Mouse (Mus musculus): Measurements from ENCODE around the gene Ints11.

Ints11 gene

DNA sequence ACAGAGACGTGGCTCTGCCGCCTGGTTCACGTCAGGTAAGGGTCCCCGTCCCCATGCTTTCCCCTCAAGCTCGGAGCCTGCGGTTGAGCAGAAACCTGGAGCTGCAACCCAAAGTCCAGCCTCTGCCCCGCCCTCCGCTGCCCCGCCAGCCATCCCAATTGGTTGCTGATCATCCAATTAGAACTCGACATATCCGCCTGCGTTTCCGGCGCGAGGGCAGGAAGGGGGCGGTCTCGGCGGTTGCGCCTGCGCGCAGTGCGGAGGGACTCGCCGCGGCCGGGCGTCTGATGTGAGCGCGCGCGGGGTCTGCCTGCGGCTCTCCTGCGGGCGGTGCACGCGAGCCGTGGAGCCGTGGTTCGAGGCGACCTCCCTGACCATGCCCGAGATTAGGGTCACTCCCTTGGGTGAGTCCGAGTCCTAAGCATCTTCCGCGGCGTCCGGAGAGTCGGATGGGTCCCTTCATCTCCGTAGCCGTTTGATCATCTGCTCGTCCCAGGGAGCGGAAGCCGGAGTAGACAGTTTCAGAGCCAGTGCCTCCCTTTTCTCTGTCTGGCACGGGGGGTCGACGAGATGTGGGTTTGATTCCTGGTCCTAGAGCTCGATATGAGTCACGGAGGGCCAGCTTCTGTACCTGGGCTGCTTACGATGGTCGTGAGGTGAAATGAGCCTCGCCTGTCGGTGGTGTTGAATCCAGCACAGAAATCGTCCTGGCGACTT lies at the start of gene Ints11, which contains the start of gene Cptp:
Ints11 (plus strand) TSS at position 230 of the 717 bp plus-strand sequence.
Cptp (minus strand) TSS at position 124 of the 717 bp plus-strand sequence.
- peak; percentile 95 to 97 for DNase-seq (ENCODE audit: low spot score in 2 of 2)

DNA sequence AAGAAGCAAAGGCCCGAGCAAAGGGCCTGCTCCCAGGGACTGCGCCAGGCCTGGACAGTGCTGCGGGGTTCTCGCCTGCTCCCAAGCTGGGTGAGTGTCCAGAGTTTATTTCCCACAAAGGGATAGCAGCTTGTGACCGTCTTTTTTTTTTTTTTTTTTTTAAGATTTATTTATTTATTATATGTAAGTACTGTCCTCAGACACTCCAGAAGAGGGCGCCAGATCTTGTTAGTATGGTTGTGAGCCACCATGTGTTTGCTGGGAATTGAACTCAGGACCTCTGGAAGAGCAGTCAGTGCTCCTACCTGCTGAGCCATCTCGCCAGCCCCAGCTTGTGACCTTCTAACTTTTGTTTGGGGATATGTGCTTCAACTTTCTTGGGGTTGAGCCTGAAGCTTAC lies 48.3 kb upstream of the Ints11 start:
- no peak for DNase-seq (ENCODE audit: low spot score in 2 of 2)

DNA sequence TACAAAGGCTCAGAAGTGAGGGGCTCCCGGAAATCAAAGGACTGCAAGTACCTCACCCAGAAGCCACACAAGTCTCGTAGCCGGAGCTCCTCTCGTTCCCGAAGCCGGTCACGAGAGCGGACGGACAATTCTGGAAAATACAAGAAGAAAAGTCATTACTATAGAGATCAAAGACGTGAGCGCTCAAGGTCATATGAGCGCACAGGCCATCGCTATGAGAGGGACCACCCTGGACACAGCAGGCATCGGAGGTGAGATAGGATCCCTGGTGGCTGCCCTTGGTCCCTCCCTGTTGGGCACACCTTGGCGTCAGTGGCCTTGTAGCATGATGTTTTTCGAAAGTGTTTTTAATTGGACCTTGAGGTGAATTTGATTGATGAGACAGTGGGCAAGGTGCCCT lies 45.9 kb upstream of the Ints11 start:
- no peak for DNase-seq (ENCODE audit: low spot score in 2 of 2)

DNA sequence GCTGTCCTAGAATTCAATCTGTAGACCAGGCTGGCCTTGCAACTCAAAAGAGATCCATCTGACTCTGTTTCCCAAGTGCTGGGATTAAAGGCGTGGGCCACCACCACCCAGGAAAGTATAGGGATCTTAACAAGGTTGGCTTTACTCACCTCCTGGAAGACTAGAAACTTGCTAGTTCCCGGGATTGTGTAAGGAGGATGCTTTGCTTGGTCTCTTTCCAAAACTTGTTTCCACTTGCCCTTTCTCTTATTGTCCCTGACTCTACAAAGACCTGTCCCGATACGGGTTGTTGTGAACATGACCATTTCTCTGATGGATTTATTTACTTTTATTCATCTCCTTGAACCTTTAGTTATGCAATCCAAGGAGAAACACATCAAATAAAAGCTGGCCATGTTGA lies 39.5 kb upstream of the Ints11 start:
- no peak for DNase-seq (ENCODE audit: low spot score in 2 of 2)

DNA sequence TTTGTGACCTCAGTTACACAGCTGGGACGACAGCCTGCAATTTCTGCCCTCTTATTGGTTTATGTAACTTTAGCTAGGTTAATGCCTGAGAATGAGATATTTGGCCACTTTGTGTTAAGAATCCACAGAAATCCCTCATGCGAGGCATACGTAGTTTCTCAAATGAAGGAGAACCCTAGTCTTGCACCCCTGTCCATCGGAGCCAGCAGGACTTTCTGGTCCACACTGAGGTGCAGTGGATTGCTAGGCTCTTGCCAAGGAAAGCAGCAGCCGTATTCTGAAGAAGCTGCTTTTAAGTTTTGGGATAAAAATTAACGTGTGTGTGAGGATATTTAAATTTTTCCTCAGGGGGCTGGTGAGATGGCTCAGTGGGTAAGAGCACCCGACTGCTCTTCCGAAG lies 38.8 kb upstream of the Ints11 start:
- no peak for DNase-seq (ENCODE audit: low spot score in 2 of 2)

DNA sequence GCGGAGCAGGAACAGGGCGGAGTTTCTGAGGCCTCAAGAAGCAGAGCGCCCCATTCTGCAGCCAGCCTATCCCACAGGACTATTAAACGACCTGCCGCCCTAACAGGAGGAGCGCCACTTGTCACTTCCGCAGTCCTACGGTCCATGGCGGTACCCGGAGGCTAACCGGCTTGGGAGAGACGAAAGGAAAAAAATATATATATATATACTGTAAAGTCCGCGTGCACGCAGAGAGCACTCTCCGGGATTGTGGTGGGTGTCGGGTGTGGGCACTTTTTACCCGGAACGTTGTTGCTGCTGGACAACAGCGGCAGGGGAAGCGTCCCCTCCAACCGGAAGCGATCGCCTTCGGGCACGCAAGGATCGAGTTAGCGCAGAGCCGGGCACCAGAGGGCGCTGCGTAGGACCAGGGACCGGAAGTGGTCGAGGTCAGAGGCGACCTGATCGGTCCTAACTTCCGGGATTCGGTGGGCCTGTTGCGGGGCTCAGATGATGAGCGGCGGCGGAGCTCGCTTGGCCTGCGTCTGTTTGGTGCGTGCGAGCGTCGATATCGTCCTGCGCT lies 38.1 kb upstream of the Ints11 start, which contains the start of gene Aurkaip1:
Aurkaip1 (plus strand) TSS at position 68 of the 562 bp plus-strand sequence.
- DNase-seq (ENCODE audit: low spot score in 2 of 2): peak; percentile 94 to 97

DNA sequence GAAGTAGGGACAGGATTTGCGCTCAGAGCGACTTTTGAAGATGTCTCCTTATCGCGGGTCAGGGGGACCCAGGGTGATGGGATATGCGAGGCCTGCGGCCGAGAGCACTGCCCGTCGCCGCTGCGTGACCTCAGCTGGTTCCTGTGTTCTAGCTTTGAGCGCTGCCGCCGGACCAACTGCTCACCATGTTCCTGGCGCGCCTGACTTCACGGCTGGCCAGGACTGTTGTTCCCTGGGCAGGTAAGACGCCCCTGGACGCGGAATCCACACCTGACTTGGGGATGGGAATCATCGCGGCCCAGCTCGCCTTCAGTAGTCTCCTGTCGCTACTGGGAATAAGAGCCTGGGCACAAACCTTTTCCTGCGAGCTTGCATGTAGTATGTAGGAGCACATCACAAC lies 37.5 kb upstream of the Ints11 start:
- no peak for DNase-seq (ENCODE audit: low spot score in 2 of 2)

DNA sequence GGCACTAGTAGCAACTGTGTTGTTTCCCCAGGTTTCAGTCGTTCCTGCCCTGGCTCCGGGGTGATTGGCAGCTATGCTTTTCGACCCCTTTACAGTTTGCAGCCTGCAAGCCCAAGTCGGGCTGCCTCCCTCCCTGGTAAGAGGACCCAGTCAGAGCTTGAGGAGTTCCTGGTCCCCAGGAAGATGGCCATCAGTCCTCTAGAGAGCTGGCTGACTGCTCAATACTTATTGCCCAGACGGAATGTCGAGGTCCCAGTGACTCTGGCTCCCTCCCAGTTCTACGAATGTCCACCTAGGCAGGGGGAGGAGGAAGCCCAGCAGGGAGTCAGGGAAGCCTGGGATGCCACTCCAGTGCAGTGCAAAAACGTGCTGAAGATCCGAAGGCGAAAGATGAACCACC lies 37.0 kb upstream of the Ints11 start:
- DNase-seq (ENCODE audit: low spot score in 2 of 2): no peak

DNA sequence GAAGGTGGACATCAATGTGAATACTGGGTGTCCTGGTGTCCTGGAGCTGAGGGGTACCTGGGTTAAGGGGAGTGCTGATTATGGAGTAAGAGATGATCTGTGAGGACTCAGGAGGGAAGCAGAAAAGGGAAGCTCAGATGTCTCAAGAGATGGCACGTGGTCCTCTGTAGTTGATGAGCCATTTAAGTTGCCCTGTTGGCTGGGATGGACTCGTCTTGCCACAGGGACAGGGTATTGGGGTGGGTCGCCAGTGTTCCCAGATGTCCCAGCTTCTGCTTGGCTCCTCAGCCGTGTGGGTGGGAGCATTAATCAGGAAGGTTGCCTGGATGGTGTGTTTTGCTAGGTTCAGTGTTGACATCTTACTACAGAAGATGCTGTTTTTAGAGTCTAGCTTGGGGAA lies 36.1 kb upstream of the Ints11 start:
- no peak for DNase-seq (ENCODE audit: low spot score in 2 of 2)

DNA sequence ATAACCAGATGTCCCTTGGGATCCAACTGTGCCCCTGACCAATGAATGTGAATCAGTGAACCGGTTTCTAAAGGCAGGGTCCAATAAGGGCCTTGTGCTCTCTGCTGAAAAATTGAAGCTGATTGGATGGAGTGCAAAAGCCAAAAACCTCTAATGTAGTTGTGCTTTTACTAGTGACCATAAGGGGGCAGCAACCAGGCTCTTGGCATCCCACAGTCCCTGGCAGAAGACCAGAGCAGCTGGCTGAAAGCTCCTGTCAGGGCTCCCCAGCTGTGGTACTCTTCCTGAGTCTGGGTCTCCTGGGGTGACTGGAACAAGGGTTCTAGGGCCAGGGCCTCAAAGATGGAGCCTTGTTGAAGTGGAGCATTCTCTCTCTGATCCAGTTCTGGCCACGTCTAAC lies 35.5 kb upstream of the Ints11 start:
- peak; percentile 60 to 74 for DNase-seq (ENCODE audit: low spot score in 2 of 2)

DNA sequence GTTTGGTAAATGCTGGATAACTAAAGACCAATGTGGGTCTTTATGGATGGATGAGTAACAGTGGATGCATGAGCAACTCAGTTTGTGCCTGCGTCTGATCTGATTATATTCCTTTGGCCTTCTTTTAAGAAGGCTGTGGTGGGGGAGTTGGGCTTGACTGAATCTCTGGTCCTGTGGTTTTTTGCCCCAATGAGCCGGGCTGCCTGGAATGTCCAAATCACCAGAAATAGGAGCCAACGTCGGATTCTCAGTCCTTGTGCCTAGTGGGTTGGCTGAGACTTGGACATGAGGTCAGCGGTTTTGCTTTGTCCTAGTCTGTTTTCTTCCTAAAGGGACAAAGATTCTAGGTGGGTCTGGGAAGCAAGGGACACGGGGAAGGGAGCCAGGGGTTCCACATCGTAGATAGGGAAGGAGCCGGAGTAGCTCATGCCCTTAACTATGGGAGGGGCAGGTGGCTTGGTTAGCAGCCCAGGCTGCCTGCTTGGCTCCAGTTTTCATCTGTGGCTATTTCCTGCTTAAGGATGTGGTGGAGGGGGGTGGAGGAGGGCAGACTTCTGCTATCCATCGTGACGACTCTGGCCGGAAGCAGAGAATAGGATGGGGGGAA lies 31.8 kb upstream of the Ints11 start:
- DNase-seq (ENCODE audit: low spot score in 2 of 2): no peak

DNA sequence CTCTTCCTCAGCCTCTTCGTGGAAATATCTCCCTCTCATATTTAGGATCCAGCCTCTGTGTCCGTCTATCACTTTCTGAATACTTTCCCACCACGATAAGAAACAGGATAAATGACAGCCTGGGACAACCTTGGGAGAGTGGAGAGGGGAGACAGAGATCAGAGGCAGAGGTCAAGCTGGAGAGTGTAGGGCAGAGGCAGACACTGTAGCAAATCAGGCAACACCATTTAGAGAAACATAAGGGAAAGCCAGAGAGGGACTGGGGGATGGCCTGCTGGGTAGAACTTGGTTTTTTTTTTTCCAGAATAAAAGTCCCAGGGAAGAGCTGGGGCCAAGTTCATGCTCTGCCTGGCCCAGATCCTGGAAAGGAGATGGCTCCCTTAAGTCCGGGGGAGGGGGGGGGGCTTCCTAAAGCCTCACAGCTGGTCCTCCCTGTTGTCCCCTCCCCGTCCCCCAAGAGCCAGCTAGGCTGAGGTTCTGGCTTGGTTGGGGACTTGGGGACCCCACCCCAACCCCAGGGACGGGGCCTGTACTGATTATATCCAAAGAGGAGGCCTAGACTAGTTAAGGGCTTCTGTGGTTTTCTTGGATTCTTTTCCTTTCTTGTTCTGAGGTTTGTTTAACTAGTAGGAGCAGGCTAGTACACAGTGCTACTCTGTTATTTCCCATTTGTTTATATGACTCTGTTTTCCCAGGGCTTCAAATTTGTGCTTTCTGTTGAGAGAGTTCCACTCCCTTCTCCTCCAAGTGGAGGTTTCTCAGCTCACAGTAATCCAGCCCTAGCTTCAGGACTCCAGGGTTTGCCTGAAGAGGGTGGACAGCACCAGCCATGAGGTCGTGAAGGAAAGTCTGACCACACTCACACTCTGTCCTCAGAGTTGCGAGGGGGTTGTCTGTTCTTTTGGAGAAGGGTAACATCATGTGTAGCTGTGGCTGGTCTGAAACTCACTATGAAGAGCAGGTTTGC lies 30.9 kb upstream of the Ints11 start:
- no peak for DNase-seq (ENCODE audit: low spot score in 2 of 2)

DNA sequence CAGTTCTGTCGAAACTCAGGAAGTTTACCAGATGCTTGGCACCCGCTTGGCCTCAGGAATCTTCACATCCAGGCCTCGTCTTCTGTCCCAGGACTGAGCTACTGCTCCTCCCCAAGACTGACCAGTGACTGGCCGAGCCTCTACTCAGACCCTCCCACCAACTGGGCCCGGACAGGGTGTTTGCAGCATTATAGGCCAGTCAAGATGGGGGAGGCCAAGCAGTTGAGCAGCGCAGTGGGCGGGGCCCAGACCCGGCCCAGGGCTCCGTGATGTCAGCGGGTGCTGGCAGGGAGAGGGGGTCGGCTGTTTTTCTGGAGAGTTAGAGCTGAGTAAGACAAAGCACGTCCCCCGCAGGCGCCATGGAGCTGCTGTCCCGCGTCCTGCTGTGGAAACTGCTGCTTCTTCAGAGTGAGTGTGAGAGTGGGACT lies 29.8 kb upstream of the Ints11 start, which contains the start of gene Mxra8:
Mxra8 (plus strand) TSS at position 198 of the 428 bp plus-strand sequence.
- DNase-seq (ENCODE audit: low spot score in 2 of 2): no peak

DNA sequence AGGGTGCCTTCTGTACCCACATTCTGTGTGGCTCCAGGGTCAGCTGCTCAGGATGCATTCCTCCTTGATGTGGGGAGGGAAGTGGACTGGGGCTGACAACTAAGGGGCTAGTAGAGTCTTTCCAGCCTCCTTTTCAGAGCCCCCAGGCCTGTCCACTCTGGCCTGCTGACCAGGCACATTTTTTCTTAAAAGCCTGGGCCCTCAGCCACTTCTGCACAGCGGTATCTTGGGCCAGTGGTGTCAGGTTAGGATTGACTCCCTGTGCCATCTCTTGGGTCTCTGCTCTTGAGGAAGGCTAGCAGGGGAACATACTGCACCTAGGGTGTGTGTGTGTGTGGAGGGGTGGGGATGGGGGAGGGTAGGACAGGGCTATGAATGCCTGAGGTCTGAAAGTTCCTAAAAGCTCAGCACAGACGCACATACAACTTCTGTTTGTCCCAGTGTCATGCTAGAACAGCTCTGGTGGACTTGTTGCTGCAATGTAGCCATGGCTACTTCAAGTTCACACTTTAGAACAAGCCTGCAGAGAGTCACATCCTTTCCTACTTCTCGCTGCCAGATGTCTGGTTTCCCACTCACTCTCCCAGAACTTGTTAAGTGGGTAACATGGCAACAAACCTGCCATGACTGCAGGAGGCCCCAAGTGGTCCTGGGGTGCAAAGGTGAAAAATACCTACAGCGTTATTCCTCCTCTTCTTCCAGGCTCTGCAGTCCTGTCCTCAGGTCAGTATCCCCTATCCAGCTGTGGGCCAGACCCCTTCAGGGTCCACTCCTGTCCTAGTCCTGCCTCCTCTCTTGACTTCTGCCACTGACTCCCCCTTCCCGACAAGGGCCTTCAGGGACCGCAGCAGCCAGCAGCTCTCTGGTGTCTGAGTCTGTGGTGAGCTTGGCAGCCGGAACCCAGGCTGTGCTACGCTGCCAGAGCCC lies 29.0 kb upstream of the Ints11 start:
- no peak for DNase-seq (ENCODE audit: low spot score in 2 of 2)

DNA sequence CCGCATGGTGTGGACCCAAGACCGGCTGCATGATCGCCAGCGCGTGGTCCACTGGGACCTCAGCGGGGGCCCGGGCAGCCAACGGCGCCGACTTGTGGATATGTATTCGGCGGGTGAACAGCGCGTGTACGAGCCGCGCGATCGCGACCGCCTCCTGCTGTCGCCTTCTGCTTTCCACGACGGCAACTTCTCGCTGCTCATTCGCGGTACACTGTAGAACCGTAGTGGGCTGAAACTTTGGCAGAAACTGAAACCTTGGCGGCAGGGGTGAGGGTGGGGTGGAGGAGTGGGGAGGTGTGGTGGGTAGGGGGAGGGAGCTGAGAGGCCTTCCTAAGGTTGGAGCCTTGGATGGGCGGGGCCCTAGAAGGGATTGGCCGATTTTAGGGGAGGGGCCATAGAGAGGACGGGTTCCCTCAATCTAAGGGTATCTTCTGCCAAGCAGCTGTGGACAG lies 28.3 kb upstream of the Ints11 start:
- no peak for DNase-seq (ENCODE audit: low spot score in 2 of 2)

DNA sequence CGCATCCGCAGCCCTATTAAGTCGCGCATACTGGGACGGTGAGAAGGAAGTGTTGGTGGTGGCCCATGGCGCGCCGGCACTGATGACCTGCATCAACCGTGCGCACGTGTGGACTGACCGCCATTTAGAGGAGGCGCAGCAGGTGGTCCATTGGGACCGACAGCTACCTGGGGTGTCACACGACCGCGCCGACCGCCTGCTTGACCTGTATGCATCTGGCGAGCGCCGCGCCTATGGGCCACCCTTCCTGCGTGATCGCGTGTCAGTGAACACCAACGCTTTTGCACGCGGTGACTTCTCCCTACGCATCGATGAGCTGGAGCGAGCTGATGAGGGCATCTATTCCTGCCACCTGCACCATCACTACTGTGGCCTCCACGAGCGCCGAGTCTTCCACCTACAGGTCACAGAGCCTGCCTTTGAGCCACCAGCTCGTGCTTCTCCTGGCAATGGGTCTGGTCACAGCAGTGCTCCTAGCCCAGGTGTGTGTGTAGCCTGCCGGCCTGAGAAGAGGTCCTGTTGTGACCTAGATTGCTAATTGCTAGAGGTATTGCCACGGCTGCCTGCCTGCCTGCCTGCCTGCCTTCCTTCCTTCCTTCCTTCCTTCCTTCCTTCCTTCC lies 27.6 kb upstream of the Ints11 start:
- DNase-seq (ENCODE audit: low spot score in 2 of 2): no peak

DNA sequence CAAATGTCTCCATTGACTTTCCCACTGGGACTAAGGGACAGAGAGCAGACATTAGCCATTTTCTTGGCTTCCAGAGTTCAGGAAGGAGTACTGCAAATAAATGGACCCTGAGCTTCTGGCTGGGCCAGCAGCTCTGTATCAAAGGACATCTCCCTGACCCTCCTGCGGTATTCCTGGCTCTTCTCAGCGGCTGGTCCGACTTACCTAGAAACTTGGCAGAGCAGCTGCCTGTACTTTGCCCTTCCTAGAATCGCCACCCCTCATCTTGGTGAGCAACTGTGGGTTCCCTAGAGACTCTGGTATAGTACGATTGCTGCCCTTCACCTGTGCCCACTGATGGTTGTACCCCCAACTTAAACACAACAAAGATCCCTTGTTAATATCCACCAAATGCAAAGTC lies 26.1 kb upstream of the Ints11 start:
- no peak for DNase-seq (ENCODE audit: low spot score in 2 of 2)

DNA sequence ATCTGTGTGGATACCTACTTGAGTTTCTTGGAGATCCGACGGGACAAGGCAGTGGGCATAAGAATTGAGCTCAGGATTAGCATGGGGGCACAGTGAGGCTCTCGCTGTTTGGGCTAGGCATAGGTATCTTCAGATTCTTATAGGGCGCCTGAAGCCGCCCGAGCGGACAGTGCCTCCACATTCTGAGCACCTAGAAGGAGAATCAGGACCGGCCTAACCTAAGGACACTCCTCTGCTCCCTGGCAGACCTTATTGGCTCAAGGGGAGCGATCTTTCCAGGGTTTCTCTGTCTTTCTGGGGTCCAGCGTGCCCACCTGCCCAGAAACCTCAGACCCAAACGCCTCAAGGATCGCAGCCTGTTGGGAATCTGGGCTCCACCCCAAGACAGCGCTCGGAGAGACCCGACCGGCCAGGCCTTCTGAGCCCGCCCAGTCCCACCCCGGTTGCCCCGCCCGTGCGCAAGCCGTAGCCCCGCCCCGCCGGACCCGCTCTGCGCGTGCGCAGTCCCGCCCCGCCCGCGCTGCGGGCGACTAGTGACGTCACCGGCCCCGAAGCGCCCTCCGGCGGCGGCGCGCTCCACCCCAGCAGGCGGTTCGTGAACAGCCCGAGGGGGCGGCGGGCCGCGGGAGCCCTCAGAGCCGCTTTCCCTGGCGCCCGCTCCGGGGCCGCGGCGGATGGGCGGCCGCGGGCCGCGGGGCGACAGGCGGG lies 22.3 kb upstream of the Ints11 start, which contains the start of gene Dvl1:
Dvl1 (plus strand) TSS at position 532 of the 708 bp plus-strand sequence.
- peak; percentile 86 to 92 for DNase-seq (ENCODE audit: low spot score in 2 of 2)

DNA sequence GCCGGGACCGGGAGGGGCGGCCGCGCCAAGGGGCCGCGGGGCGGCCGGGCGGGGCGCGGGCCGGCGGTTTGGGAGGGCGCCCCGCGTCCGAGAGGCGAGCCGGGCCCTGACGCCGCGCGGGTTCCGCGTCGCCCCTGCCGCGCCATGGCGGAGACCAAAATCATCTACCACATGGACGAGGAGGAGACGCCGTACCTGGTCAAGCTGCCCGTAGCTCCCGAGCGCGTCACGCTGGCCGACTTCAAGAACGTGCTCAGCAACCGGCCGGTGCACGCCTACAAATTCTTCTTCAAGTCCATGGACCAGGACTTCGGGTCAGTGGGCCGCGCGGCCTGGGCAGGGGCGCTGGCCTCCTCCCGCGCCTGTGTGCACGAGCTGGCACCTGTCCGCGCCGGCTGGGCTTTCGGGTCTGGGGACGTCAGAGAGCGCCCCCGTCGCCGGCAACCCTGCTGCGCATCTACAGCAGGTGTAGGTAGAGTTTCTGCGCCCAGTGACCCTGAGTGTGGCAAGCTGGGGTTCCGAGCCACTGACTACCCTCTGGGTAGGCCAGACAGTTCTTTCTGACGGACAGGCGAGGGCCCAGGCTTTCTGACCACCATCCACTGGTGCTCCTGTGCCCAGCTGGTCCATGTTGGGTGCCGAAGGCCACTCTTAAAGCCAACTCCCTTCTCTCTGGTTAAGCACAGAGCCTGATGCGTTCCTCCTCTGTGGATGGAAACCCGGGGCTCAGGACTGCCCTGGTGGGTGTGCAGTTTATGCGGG lies 21.6 kb upstream of the Ints11 start:
- no peak for DNase-seq (ENCODE audit: low spot score in 2 of 2)

All from right cerebral cortex, adult 2 months (tissue).